Mouse (Mus musculus) kidney, adult 9 months (tissue): ENCODE measurements around the gene Tmc6.
"Not testable (repeated sequence)": the region's sequence is repeated elsewhere in the genome, so short reads cannot be mapped to it uniquely, and the experiment has no call there.

Experiments used
- DNase-seq: peaks from one replicate; pipeline ENCODE4 v3.0.0; 2022

The Tmc6 gene

GRCm38 (mm10) chr11:117810401-117811046 lies 28.5 kb upstream of the Tmc6 start:
- peak; percentile 94 for DNase-seq

GRCm38 (mm10) chr11:117809407-117810311 lies 27.7 kb upstream of the Tmc6 start, which contains the start of the genes Gm20708 and Syngr2:
Gm20708 (plus strand) TSS chr11:117809668.
Syngr2 (plus strand) TSS chr11:117809668.
- DNase-seq = peak; percentile 75

GRCm38 (mm10) chr11:117806781-117807180 lies 24.8 kb upstream of the Tmc6 start:
- no peak for DNase-seq

- DNase-seq = no peak
Observed at GRCm38 (mm10) chr11:117803166-117803688, 21.2 kb upstream of the Tmc6 start.

GRCm38 (mm10) chr11:117801650-117802049 lies 19.7 kb upstream of the Tmc6 start:
- no peak for DNase-seq

- DNase-seq = no peak
Observed at GRCm38 (mm10) chr11:117800038-117800437, 18.0 kb upstream of the Tmc6 start.

GRCm38 (mm10) chr11:117799174-117799573 lies 17.2 kb upstream of the Tmc6 start:
- no peak for DNase-seq

GRCm38 (mm10) chr11:117798160-117798541 lies 16.2 kb upstream of the Tmc6 start:
- DNase-seq = no peak

GRCm38 (mm10) chr11:117797511-117798159 lies 15.6 kb upstream of the Tmc6 start, which contains the start of gene 6030468B19Rik:
6030468B19Rik (plus strand) TSS chr11:117797660.
- no peak for DNase-seq

- no peak for DNase-seq
Observed at GRCm38 (mm10) chr11:117796954-117797353, 15.0 kb upstream of the Tmc6 start.

- no peak for DNase-seq
Observed at GRCm38 (mm10) chr11:117794035-117794551, 12.1 kb upstream of the Tmc6 start.

- peak; percentile 91 for DNase-seq
Observed at GRCm38 (mm10) chr11:117792281-117792888, 10.4 kb upstream of the Tmc6 start.

- DNase-seq = no peak
Observed at GRCm38 (mm10) chr11:117791441-117791761, 9.4 kb upstream of the Tmc6 start.

GRCm38 (mm10) chr11:117790703-117791440 lies 8.9 kb upstream of the Tmc6 start:
- DNase-seq = peak; percentile 58

- DNase-seq = peak; percentile 78
Observed at GRCm38 (mm10) chr11:117790286-117790685, 8.3 kb upstream of the Tmc6 start.

GRCm38 (mm10) chr11:117788481-117788880 lies 6.5 kb upstream of the Tmc6 start:
- DNase-seq = not testable (repeated sequence)

- peak; percentile 78 for DNase-seq
Observed at GRCm38 (mm10) chr11:117786294-117786693, 4.3 kb upstream of the Tmc6 start.

GRCm38 (mm10) chr11:117783683-117784309 lies 1.8 kb upstream of the Tmc6 start:
- no peak for DNase-seq

GRCm38 (mm10) chr11:117783089-117783488 lies 1.1 kb upstream of the Tmc6 start:
- no peak for DNase-seq

- DNase-seq = no peak
Observed at GRCm38 (mm10) chr11:117782705-117783034, 672 bp upstream of the Tmc6 start.

- peak; percentile 89 for DNase-seq
Observed at GRCm38 (mm10) chr11:117781199-117781821, 688 bp downstream of the Tmc6 start.
